10 mouse cellular contexts compared by ENCODE assay signal in the genomic region with DNA sequence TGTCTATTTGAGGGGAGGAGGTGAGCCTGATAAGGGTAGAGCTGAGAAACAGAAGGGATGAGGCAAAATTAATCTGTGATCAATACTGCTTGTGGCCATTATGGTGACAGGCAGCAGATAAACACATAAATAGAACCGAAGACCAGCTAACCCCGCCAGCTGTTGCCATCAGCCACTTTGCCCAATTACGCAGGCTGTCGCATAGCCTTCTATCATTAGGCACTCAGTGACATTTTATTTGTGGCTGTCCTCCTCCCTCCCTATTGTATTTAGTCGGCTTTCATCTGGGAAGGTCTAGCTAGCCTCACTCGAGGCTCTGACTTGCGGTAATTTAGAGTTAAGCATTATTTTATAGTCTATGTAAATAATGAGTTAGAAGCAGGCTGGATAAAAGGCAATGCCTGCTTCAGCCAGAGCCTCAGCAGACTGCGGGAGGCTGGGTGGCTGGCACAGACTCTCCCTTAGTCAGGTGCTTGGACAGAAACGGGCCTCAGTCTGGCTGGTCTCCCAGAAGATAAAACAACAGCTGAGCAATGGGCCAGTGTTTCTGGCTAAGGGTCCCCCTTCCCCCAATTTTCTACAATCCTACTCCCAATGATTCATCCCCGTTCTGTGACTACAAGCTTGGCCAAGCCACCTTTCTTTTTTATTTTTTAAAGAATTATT.
DNase-seq lines count a peak whose midpoint lies in the region; ATAC-seq and TF ChIP-seq lines count a peak whose summit lies in the region.
"Had no signal": no experiment of that assay in that cellular context is flagged by ENCODE, and none has a peak within 500 bp of the region (broad histone marks: within the 10 kb centered on the region; RNA-seq: fewer than 3 reads in every experiment).

No protein-coding gene starts in this region.

- no peaks in the 10 kb centered on the region for H3K79me2 ChIP-seq in heart, adult 2 months (replicated peaks; ENCODE audit: control insufficient read depth, insufficient read depth, low read length)

- 46% methylated on average over 10 of the region's 10 CpGs for WGBS in heart, adult 2 months
- WGBS in heart, embryonic 10.5 days: 72% methylated on average over 10 of the region's 10 CpGs
- WGBS in forebrain, embryonic 16.5 days: 8% methylated on average over 10 of the region's 10 CpGs
- 24% methylated on average over 10 of the region's 10 CpGs for WGBS in hindbrain, embryonic 15.5 days

- H3K4me2 ChIP-seq in forebrain, embryonic 16.5 days (ENCODE audit: low read length): peak overlapping the region; percentile 18
- H3K4me2 ChIP-seq in hindbrain, embryonic 15.5 days: no peak overlapping the region

- no peaks in the 10 kb centered on the region for H3K27me3 ChIP-seq in heart, adult 2 months (ENCODE audit: control insufficient read depth, insufficient read depth, low read length)
- no peaks in the 10 kb centered on the region for H3K27me3 ChIP-seq in heart, embryonic 10.5 days (ENCODE audit: insufficient read depth, poor library complexity, severe bottlenecking)
- no peaks in the 10 kb centered on the region for H3K27me3 ChIP-seq in forebrain, embryonic 16.5 days (replicated peaks; ENCODE audit: control insufficient read depth, insufficient read depth, low read length)
- H3K27me3 ChIP-seq in hindbrain, embryonic 15.5 days: no peaks in the 10 kb centered on the region

- peak; percentile 91 for ATAC-seq in forebrain, embryonic 16.5 days
- peak; percentile 79 for ATAC-seq in hindbrain, embryonic 15.5 days (ENCODE audit: low FRiP score, low read depth)

- H3K4me1 ChIP-seq in heart, adult 2 months (ENCODE audit: control insufficient read depth, insufficient read depth, low read length): peaks cover 4% of the 10 kb centered on the region
- H3K4me1 ChIP-seq in heart, embryonic 10.5 days: peaks cover 44% of the 10 kb centered on the region
- H3K4me1 ChIP-seq in forebrain, embryonic 16.5 days (replicated peaks; ENCODE audit: control insufficient read depth, insufficient read depth, low read length): peaks cover 32% of the 10 kb centered on the region
- peaks cover 47% of the 10 kb centered on the region for H3K4me1 ChIP-seq in hindbrain, embryonic 15.5 days (replicated peaks)

- peak overlapping the region; percentile 47 for H3K27ac ChIP-seq in heart, adult 2 months
- no peak overlapping the region for H3K27ac ChIP-seq in heart, embryonic 10.5 days
- H3K27ac ChIP-seq in forebrain, embryonic 16.5 days (ENCODE audit: low read length): peak overlapping the region; percentile 73
- no peak overlapping the region; the same call in 1 of the 2 replicates for H3K27ac ChIP-seq in hindbrain, embryonic 15.5 days (replicated peaks)

- no peaks in the 10 kb centered on the region for H3K9me3 ChIP-seq in heart, embryonic 10.5 days
- H3K9me3 ChIP-seq in forebrain, embryonic 16.5 days (ENCODE audit: control insufficient read depth, low read length): no peaks in the 10 kb centered on the region
- no peaks in the 10 kb centered on the region for H3K9me3 ChIP-seq in hindbrain, embryonic 15.5 days
- H3K9me3 ChIP-seq: megakaryocyte, embryonic 14.5 days had no signal

- no peak overlapping the region for H3K9ac ChIP-seq in heart, adult 2 months (ENCODE audit: low read depth, low read length)
- H3K9ac ChIP-seq in forebrain, embryonic 16.5 days (replicated peaks; ENCODE audit: low read depth, low read length): no peak overlapping the region
- no peak overlapping the region for H3K9ac ChIP-seq in hindbrain, embryonic 15.5 days

- DNase-seq in heart, adult 2 months: peak; percentile 52 to 65
- DNase-seq in heart, embryonic 10.5 days (ENCODE audit: low spot score): no peak
- DNase-seq in adrenal gland, postnatal 25 days: peak; percentile 44
- peak; percentile 32 for DNase-seq in lung, postnatal 14 days
- peak; percentile 69 to 81 for DNase-seq in right cerebral cortex, postnatal 36 days (ENCODE audit: low spot score in 2 of 2)
- DNase-seq in spleen, postnatal 10 days (ENCODE audit: low spot score in 2 of 2): no peak

- TF ChIP-seq CTCF in heart, adult 2 months (IDR thresholded peaks at IDR 0.05): no peak

- intact Hi-C loops in heart, adult 2 months (cut with DNase I): no loop called here

- TF ChIP-seq EP300 in heart, adult 2 months (IDR thresholded peaks at IDR 0.05; ENCODE audit: insufficient read depth, low read depth, low read length): no peak

- TF ChIP-seq POLR2A in heart, adult 2 months (IDR thresholded peaks at IDR 0.05; ENCODE audit: insufficient read depth, low read depth, low read length): no peak

- no peak overlapping the region for H3K4me3 ChIP-seq in heart, adult 2 months
- no peak overlapping the region for H3K4me3 ChIP-seq in heart, embryonic 10.5 days
- no peak overlapping the region for H3K4me3 ChIP-seq in forebrain, embryonic 16.5 days (replicated peaks; ENCODE audit: low read length)
- no peak overlapping the region for H3K4me3 ChIP-seq in hindbrain, embryonic 15.5 days
- H3K4me3 ChIP-seq: erythroblast, embryonic 14.5 days had no signal

- H3K36me3 ChIP-seq in heart, adult 2 months (ENCODE audit: control insufficient read depth, insufficient read depth, low read length): no peaks in the 10 kb centered on the region
- no peaks in the 10 kb centered on the region for H3K36me3 ChIP-seq in heart, embryonic 10.5 days
- H3K36me3 ChIP-seq in forebrain, embryonic 16.5 days (ENCODE audit: control insufficient read depth, insufficient read depth): no peaks in the 10 kb centered on the region
- H3K36me3 ChIP-seq in hindbrain, embryonic 15.5 days: no peaks in the 10 kb centered on the region

Comparison
In these comparisons a context has a peak if more than half of its experiments do, and no peak if none do; other contexts are left out.
1. DNase-seq: peak in heart, adult 2 months (2 of 2), adrenal gland, postnatal 25 days (single experiment), lung, postnatal 14 days (single experiment) and right cerebral cortex, postnatal 36 days (2 of 2); none in heart, embryonic 10.5 days (single experiment) and spleen, postnatal 10 days (0 of 2).
2. H3K27ac ChIP-seq: peak in heart, adult 2 months (single experiment) and forebrain, embryonic 16.5 days (single experiment); none in heart, embryonic 10.5 days (single experiment) and hindbrain, embryonic 15.5 days (single experiment).